Comparison of ENCODE assay signal across 29 mouse cellular contexts in the genomic region with DNA sequence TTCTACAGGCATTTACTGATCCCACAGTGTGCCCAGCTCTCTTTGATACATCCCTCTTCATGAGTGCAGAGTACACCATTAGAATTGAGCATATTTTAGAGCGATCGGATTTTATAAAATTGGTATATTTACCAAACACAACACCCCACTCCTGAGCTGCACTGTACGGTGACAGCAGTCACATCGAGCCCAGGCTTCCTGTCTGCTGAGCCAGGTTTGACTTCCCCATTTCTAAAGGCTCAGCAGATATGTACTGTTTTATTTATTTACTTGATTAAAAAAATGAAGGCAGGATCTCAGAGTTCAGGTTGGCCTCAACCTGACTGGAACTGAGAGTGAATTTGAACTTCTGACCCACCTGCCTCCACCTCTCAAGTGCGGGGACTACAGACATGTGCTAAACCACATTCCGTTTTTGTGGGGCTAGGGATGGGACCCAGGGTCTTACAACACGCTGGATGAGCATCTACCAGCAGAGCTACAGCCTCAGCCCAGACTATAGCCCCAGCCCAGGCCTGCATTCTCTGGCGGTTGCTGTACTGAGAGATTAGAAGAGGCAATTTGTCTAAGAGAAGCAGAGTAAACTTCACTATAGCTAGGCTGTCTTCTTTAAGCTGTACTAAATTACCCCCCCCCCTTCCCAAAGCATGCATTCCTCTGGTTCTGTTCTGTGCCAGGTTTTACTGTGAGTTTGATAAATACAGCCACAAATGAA.
A peak's percentile ranks its signal among the peaks of the same experiment; 100 is the strongest.
DNase-seq lines count a peak whose midpoint lies in the region; ATAC-seq lines count a peak whose summit lies in the region.
"Had no signal": no experiment of that assay in that cellular context is flagged by ENCODE, and none has a peak within 500 bp of the region (broad histone marks: within the 10 kb centered on the region; RNA-seq: fewer than 3 reads in every experiment).

No protein-coding gene starts in this region.

- H3K27ac ChIP-seq in liver, embryonic 11.5 days (ENCODE audit: low read depth, low read length), result no peak overlapping the region
- H3K27ac ChIP-seq in embryonic facial prominence, embryonic 13.5 days, result peak overlapping the region; percentile 86
- H3K27ac ChIP-seq in stomach, embryonic 14.5 days (ENCODE audit: low read length), result peak overlapping the region; percentile 12; the same call in 1 of the 2 replicates
- H3K27ac ChIP-seq: forebrain, embryonic 10.5 days; forebrain, embryonic 15.5 days; hindbrain, embryonic 15.5 days; left cerebral cortex, adult 2 months; limb, embryonic 12.5 days; liver, embryonic 12.5 days; macrophage had no signal

- no peak overlapping the region for H3K4me2 ChIP-seq in liver, embryonic 11.5 days
- no peak overlapping the region for H3K4me2 ChIP-seq in embryonic facial prominence, embryonic 13.5 days
- no peak overlapping the region for H3K4me2 ChIP-seq in stomach, embryonic 14.5 days (replicated peaks; ENCODE audit: low read depth, low read length)
- H3K4me2 ChIP-seq: forebrain, embryonic 15.5 days; heart, embryonic 11.5 days; hindbrain, embryonic 15.5 days; limb, embryonic 12.5 days; liver, embryonic 12.5 days had no signal

- H3K27me3 ChIP-seq in liver, embryonic 11.5 days (replicated peaks; ENCODE audit: control insufficient read depth, insufficient read depth, low read length), result no peaks in the 10 kb centered on the region
- H3K27me3 ChIP-seq in embryonic facial prominence, embryonic 13.5 days, result no peaks in the 10 kb centered on the region
- no peaks in the 10 kb centered on the region for H3K27me3 ChIP-seq in stomach, embryonic 14.5 days (ENCODE audit: control insufficient read depth, insufficient read depth, low read length)
- H3K27me3 ChIP-seq: forebrain, embryonic 15.5 days; hindbrain, embryonic 15.5 days; limb, embryonic 12.5 days had no signal

- H3K9me3 ChIP-seq in liver, embryonic 11.5 days (ENCODE audit: control insufficient read depth, low read length), result no peaks in the 10 kb centered on the region
- H3K9me3 ChIP-seq in embryonic facial prominence, embryonic 13.5 days, result no peaks in the 10 kb centered on the region
- no peaks in the 10 kb centered on the region for H3K9me3 ChIP-seq in stomach, embryonic 14.5 days (ENCODE audit: control insufficient read depth, low read depth, low read length)
- H3K9me3 ChIP-seq: forebrain, embryonic 10.5 days; forebrain, embryonic 15.5 days; hindbrain, embryonic 10.5 days; hindbrain, embryonic 15.5 days; limb, embryonic 12.5 days; liver, embryonic 12.5 days had no signal

- WGBS in liver, embryonic 11.5 days, result 63% methylated on average over 8 of the region's 8 CpGs
- 77% methylated on average over 8 of the region's 8 CpGs for WGBS in embryonic facial prominence, embryonic 13.5 days
- WGBS in stomach, embryonic 14.5 days, result 57% methylated on average over 8 of the region's 8 CpGs

- H3K9ac ChIP-seq in liver, embryonic 11.5 days (ENCODE audit: low read depth, low read length), result no peak overlapping the region
- H3K9ac ChIP-seq in embryonic facial prominence, embryonic 13.5 days, result no peak overlapping the region
- no peak overlapping the region for H3K9ac ChIP-seq in stomach, embryonic 14.5 days (replicated peaks; ENCODE audit: low read depth, low read length)
- H3K9ac ChIP-seq: forebrain, embryonic 15.5 days; hindbrain, embryonic 15.5 days; limb, embryonic 12.5 days; liver, embryonic 12.5 days; liver, postnatal 0 days had no signal

- no peak overlapping the region for H3K4me3 ChIP-seq in liver, embryonic 11.5 days (ENCODE audit: low read depth, low read length)
- no peak overlapping the region for H3K4me3 ChIP-seq in embryonic facial prominence, embryonic 13.5 days
- no peak overlapping the region for H3K4me3 ChIP-seq in stomach, embryonic 14.5 days (ENCODE audit: low read depth, low read length)
- H3K4me3 ChIP-seq: forebrain, embryonic 10.5 days; forebrain, embryonic 15.5 days; hindbrain, embryonic 10.5 days; hindbrain, embryonic 15.5 days; left cerebral cortex, adult 2 months; limb, embryonic 12.5 days; liver, embryonic 12.5 days had no signal

- no peaks in the 10 kb centered on the region; the same call in 1 of the 2 replicates for H3K36me3 ChIP-seq in liver, embryonic 11.5 days (ENCODE audit: control insufficient read depth, insufficient read depth, low read length)
- H3K36me3 ChIP-seq in embryonic facial prominence, embryonic 13.5 days, result no peaks in the 10 kb centered on the region
- H3K36me3 ChIP-seq in stomach, embryonic 14.5 days (ENCODE audit: control insufficient read depth, insufficient read depth, low read length), result no peaks in the 10 kb centered on the region
- H3K36me3 ChIP-seq: forebrain, embryonic 15.5 days; hindbrain, embryonic 10.5 days; limb, embryonic 12.5 days; liver, embryonic 12.5 days had no signal

- DNase-seq in liver, result peak; percentile 11
- no peak for DNase-seq in liver, embryonic 11.5 days (ENCODE audit: low spot score)
- DNase-seq in yolk sac, embryonic 10.5 days (ENCODE audit: low spot score), result no peak
- no peak for DNase-seq in left cerebral cortex, adult 18-20 months (ENCODE audit: low spot score in 2 of 2)
- DNase-seq in kidney, postnatal 25 days, result no peak
- DNase-seq: adrenal gland, adult 8-10 months; B cell, adult 2 months; cerebellum, adult 9-11 months; gastrocnemius, postnatal 25 days; heart, adult 18-20 months; kidney, adult 9 months; kidney, postnatal 14 days; liver, postnatal 0 days; midbrain, embryonic 14.5 days; thymus, adult 18-20 months; thymus, postnatal 36 days had no signal

- peaks cover 3% of the 10 kb centered on the region; the same call in 1 of the 2 replicates for H3K4me1 ChIP-seq in liver, embryonic 11.5 days (replicated peaks; ENCODE audit: control insufficient read depth, insufficient read depth, low read length)
- H3K4me1 ChIP-seq in embryonic facial prominence, embryonic 13.5 days, result peaks cover 77% of the 10 kb centered on the region
- peaks cover 16% of the 10 kb centered on the region; the same call in 1 of the 2 replicates for H3K4me1 ChIP-seq in stomach, embryonic 14.5 days (ENCODE audit: control insufficient read depth, insufficient read depth, low read length)
- H3K4me1 ChIP-seq: liver, embryonic 12.5 days had no signal

- no peak for ATAC-seq in liver, embryonic 11.5 days (replicated peaks; ENCODE audit: low FRiP score)
- ATAC-seq in embryonic facial prominence, embryonic 13.5 days (ENCODE audit: insufficient number of reproducible peaks, insufficient read depth, low FRiP score, low TSS enrichment, low read depth), result no peak
- peak; percentile 31; the same call in 1 of the 2 replicates for ATAC-seq in stomach, embryonic 14.5 days (ENCODE audit: insufficient number of reproducible peaks, insufficient read depth, low FRiP score, low read depth)
- ATAC-seq: forebrain, embryonic 15.5 days; inflammation-experienced regulatory T-cells, adult 6 months; liver, embryonic 12.5 days; liver, postnatal 0 days; lung, postnatal 0 days had no signal
